Mouse (Mus musculus): ENCODE results near the gene Cacna1i.
A peak's percentile ranks its signal among the peaks of the same experiment; 100 is the strongest.

Gene Cacna1i

DNA sequence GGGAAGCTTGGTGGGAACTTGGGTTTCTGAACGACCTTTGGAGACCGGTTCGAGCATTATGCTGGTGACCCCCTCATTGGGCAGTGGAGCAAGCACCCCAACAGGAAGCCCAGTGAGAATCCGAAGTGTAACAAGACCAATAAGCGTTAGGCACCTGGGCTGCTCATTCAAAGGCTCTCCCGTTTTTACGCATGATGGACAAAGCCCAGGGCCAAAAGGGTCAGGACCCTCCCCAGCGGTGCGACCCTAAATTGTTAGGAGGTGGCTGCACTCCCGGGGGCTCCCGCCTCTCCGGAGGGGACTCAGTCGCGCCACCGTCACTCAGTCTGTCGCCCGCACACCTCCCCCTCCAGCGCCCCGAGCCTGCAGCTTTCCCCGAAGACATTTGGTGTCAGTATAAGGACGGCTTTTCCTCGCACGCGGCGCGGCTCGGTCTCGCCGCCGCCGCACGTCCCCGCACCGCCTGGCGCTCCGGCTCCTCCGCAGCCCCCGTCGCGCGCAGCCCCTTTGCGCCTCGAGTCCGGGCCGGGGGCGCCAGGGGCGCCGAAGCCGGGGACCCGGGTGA, at the start of gene Cacna1i:
Gene Cacna1i (plus strand): TSS at position 388 of the 565 bp plus-strand sequence.
- DNase-seq (ENCODE audit: low spot score in 2 of 2): peak; percentile 46

DNA sequence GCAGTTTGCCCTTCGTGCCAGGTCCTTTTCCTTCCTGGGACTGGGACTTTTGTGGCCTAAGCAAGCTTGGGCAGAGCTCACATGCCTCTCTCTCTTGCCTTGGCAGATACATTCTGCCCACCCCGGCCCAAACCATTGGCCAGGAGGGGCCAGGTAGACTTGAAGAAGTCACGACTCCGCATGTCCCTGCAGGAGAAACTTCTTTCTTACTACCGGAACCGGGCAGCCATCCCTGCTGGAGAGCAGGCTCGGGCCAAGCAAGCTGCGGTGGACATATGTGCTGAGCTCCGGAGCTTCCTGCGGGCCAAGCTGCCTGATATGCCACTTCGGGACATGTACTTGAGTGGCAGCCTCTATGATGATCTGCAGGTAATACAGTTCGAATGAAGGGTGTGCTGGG, 38.9 kb upstream of the Cacna1i start:
- no peak for DNase-seq (ENCODE audit: low spot score in 2 of 2)

DNA sequence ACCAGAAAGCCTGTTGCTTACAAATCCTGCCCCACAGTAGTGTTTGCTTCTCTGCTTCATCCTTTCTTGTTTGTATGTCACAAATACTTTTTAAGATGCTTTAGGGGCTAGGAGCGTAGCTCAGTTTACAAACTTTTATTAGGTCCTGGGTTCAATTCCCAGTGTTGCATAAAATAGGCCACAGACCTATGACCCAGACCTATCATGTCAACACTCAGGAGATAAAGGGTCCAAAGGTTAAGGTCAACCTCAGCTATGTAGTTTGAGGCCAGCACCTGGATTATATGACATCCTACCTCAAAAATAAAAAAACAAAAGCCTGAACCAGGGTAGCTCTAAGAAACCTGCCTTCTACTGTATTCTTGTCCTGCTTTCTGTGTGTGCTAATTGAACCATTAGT, 38.4 kb upstream of the Cacna1i start:
- DNase-seq (ENCODE audit: low spot score in 2 of 2): no peak

DNA sequence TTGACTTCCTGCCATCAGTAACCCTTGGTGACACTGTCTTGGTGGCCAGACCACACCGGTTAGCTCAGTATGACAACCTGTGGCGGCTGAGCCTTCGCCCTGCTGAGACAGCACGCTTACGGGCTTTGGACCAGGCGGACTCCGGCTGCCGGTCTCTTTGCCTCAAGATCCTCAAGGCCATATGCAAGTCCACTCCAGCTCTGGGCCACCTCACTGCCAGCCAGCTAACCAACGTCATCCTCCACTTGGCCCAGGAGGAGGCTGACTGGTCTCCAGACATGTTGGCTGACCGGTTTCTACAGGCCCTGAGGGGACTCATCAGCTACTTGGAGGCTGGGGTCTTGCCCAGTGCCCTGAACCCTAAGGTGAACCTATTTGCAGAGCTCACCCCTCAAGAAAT, 37.4 kb upstream of the Cacna1i start:
- DNase-seq (ENCODE audit: low spot score in 2 of 2): no peak

DNA sequence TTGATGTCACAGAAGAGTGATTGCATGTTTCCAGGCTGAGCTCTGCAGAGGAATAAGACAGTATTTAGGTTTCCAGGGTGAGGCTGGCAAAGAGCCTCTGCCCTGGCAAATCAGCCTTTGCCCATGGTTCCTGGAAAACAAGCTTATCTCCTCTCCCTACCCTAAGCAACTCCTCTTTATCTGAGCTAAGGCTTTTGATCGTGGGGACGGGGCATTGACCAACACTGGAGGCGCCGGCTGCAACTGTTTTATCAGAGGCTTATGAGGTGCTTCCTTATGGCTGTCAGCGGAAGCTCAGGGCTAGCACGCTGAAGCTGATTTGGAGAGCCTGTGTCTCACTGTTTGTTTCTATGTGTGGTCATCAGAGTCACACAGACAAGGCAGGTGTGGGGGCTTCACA, 36.5 kb upstream of the Cacna1i start:
- DNase-seq (ENCODE audit: low spot score in 2 of 2): no peak

DNA sequence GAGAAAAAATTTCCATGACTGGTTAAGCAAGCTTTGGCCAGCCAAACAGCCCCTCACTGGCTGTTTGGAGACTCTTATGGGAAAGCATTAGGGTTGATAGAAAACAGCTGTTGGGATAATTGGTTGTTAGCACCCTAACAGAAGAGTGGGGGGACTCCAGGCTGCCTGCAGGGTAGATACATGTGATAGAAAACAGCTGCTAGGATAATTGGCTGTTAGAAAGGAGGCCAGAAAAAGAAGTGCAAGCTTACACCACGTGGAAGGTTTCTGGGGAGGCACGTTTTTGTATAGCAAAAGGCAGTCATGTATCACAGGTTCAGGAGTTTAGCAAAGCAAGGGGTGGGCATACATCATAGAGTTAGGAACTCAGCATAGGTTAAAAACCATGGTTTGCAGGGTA, 33.5 kb upstream of the Cacna1i start:
- no peak for DNase-seq (ENCODE audit: low spot score in 2 of 2)

DNA sequence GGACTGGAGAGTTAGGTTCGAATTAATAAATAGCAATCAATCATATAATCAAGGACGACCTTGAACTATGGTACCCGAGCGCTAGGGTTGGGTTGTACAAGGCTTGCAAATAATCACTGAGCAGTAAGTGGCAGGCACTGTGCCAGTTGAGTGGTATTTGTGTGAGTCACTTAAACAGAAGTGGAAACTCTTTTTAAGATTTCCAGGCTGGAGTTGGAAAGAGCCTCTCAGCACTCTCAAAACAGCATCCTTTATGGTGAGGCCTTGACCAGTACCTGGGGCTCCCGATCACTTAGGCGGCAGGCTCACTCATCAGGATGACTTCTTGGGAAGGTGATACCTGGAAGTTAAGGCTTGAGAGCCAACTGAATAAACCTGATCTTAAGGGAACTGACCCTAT, 32.8 kb upstream of the Cacna1i start:
- no peak for DNase-seq (ENCODE audit: low spot score in 2 of 2)

DNA sequence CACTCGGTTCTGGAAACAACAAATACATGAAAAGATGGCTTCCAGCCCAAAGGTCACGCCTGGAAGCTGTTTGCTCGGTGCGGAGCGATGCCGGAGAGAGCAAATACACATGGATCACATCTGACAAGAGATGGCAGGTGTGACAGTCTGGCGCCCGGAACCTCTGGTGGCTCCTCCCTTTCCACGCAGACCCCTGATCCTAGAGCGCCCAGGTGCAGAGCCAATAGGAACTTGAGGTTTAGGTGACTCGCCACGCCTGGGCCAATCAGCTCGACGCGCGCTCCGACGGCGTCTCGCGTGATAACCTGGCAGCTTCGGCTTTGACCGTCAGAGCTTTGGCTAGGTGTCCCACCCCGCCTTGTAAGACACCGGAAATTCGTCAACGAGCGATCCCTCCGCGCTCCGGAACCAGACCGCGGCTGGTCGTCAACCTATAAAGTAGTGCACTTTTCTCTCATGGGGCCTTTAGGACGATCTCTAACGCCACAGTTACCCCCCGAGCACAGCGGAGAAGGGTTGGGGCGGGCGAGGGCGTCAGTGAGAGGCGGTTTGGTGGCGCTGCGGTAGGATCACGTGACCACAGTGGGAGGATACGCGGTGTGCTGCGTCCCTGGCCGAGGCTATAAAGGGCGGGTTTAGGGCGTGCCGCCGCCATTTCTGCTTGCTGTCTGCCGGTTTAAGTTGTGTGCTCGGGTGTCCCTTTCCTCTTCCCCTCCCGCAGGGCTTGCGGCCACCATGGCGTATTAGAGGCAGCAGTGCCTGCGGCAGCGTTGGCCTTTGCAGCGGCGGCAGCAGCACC, 32.0 kb upstream of the Cacna1i start, which contains the start of gene Atf4:
Gene Atf4 (plus strand): TSS at position 338 of the 799 bp plus-strand sequence.
- DNase-seq (ENCODE audit: low spot score in 2 of 2): peak; percentile 91 to 96

DNA sequence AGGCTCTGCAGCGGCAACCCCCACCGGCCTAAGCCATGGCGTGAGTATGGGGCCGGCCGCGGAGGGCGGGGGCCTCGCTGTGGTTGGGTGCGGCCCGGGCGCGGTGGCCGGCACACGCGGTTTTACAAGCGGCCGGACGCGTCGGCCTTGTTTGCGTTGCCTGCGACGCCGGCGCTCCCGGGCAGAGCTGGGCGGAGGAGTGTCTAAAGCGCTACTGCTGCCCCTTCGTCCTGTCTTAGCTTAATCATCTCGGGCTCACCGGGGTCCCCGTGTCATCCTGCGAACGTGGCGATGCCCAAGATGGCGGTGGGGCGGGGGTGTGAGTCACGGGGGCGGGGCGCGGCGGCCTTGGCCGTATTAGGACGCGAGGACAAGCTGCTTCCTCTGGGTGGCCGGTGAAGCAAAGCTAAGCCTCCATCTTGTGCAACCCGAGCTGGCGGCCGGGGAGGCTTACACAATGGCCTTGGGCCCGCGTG, 31.4 kb upstream of the Cacna1i start:
- peak; percentile 63 to 82 for DNase-seq (ENCODE audit: low spot score in 2 of 2)

DNA sequence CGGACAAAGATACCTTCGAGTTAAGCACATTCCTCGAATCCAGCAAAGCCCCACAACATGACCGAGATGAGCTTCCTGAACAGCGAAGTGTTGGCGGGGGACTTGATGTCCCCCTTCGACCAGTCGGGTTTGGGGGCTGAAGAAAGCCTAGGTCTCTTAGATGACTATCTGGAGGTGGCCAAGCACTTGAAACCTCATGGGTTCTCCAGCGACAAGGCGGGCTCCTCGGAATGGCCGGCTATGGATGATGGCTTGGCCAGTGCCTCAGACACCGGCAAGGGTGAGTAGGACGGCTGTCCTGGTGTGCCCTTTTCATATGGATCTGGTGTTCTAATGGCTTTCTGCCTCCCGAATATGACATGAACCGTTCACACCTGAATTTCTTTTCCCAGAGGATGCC, 30.8 kb upstream of the Cacna1i start:
- DNase-seq (ENCODE audit: low spot score in 2 of 2): peak in 1 of 2 experiments; percentile 25

DNA sequence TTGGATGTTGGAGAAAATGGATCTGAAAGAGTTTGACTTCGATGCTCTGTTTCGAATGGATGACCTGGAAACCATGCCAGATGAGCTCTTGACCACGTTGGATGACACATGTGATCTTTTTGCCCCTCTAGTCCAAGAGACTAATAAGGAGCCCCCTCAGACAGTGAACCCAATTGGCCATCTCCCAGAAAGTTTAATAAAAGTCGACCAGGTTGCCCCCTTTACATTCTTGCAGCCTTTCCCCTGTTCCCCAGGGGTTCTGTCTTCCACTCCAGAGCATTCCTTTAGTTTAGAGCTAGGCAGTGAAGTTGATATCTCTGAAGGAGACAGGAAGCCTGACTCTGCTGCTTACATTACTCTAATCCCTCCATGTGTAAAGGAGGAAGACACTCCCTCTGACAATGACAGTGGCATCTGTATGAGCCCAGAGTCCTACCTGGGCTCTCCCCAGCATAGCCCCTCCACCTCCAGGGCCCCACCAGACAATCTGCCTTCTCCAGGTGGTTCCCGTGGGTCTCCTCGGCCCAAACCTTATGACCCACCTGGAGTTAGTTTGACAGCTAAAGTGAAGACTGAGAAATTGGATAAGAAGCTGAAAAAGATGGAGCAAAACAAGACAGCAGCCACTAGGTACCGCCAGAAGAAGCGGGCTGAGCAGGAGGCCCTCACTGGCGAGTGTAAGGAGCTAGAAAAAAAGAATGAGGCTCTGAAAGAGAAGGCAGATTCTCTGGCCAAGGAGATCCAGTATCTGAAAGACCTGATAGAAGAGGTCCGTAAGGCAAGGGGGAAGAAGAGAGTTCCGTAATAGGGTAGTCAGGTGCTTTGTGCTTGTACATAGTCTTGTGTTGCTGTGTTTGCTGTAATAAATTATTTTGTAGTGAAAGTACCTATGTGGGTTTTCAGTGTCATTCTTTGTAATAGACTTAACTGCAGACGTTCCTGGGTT, 30.1 kb upstream of the Cacna1i start:
- no peak for DNase-seq (ENCODE audit: low spot score in 2 of 2)

DNA sequence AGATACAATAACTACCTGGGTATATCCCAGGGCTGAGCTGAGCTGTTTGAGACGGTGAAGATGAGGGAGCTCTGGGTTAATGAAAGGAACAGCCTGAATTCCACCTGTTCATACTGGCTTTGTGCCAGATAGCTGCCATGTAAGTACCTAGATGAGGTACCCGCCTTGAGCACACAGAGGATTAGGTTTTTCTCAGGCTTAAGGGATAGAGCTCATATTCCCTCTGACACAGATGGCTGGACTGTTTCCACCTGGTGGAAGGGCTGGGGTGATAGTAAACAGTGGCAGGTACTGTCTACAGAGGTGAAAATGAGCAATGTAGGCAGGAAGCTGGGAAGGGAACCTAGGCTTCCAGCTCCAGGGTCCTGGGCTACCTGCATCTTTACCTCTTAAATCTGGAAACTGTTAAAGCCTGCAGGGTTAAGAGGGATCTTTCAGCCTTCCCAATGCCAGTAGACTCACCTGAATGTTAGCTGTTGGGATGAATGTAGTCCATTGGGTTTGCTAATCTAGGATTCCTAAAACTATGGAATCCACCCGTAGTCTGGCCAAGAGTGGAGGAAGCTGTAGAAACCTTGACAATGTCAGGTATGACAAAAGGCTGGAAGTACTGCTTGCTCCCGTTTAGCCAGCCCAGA, 29.3 kb upstream of the Cacna1i start:
- DNase-seq (ENCODE audit: low spot score in 2 of 2): peak in 1 of 2 experiments; percentile 22

DNA sequence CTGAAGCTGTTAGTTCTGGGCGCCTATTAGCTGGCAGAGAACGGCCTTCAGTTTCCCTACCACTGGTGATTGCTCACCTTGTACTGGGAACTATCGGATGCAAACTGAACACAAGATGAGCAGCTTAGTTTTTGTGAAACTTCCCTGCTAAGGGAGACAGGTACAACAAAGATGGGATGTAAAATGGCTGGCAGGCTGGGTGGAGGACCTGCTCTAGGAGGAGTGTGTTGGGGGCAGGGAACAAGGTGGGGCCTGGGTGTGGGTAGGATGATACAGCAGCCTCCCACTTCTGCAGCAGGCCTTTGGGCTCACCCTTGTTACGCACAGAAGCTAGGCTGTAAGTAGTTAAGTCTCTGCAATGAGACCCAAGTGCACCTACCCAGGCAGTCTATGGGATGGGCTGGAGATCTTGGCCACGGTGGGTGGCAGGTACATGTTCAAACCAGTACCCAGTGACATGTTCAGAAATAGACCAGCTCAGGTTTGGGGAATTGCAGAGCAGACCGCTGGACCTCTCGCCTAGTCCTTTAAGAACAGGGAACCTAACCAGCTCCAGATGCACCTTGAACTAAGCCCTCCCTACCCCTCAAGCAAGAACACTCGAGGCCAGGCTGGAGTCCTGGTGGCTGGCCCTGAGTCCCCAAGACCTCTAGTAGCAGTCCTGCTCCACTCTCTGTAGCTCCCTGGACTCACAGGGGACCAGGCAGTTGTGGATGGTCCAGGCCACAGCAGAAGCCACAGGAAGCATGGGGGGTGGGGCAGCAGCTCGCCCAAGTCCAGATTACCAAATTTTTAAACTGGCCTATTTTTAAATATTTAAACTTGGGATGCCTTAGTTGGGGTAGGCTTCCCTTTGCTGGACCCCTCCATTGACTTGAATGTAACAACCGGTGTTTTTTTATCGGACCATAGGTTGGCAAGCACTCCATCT, 28.5 kb upstream of the Cacna1i start:
- DNase-seq (ENCODE audit: low spot score in 2 of 2): no peak

DNA sequence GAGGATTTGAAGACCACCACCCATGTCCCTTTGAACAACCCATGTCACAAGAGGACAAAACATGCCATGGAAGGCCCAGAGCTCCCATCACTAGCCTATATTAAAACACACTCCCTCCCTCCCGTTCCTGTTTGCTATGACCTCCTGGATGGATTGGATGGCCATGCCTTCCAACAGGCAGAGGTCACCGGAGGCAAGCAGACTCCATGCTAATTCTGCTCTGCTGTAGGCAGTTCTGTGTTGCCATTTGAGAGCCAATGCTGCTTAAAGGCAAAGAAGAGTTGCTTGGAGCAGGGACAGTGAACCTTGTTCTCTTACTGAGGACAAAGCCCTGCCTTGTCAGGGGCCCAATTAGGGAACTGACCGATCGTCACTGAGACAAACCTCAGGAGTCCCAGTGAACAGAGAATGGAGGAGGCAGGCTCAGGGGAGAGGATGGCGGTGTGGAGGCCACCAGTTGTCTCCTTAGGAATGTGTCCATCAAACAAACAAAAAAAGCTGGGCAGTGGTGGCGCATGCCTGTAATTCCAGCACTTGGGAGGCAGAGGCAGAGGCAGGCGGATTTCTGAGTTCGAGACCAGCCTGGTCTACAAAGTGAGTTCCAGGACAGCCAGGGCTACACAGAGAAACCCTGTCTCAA, 27.5 kb upstream of the Cacna1i start:
- no peak for DNase-seq (ENCODE audit: low spot score in 2 of 2)

DNA sequence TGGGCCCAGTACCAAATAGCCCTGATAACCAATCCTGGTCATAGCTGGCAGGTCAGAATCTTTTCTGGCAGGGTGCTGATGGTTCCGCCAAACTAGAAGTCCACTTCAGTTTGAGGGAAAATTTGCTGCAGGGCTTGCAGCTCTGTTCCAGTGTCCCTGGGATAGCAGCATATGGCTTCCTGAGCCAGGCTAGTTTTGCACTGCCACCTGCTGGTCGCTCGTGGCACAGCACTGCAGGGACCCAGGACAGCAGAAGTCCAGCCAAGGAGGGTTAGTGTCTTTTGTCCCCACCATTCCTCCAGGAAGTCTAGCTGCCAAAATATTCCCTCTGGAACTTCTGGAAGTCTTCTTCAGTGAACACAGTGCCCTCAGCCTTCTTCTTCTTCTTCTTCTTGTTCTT, 26.4 kb upstream of the Cacna1i start:
- peak; percentile 77 to 90 for DNase-seq (ENCODE audit: low spot score in 2 of 2)

DNA sequence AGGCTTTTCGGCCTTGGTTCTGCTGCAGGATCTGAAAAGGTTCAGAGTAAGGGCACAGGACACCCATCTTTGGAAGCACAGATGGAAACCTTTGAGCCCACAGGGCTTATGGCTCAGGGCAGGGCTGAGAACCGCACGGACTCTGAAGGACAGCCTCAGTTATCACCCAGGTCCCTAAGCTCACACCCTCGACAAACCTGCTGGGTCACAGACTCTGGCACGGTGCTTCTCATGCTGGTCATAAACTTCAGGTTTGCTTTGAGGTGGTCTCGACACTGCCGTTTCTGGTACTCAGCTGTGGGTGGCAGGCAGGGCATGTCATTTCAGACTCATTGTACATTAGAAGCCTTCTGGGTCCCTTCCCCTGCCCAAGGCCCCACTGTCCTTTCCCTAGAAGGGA, 25.9 kb upstream of the Cacna1i start:
- no peak for DNase-seq (ENCODE audit: low spot score in 2 of 2)

DNA sequence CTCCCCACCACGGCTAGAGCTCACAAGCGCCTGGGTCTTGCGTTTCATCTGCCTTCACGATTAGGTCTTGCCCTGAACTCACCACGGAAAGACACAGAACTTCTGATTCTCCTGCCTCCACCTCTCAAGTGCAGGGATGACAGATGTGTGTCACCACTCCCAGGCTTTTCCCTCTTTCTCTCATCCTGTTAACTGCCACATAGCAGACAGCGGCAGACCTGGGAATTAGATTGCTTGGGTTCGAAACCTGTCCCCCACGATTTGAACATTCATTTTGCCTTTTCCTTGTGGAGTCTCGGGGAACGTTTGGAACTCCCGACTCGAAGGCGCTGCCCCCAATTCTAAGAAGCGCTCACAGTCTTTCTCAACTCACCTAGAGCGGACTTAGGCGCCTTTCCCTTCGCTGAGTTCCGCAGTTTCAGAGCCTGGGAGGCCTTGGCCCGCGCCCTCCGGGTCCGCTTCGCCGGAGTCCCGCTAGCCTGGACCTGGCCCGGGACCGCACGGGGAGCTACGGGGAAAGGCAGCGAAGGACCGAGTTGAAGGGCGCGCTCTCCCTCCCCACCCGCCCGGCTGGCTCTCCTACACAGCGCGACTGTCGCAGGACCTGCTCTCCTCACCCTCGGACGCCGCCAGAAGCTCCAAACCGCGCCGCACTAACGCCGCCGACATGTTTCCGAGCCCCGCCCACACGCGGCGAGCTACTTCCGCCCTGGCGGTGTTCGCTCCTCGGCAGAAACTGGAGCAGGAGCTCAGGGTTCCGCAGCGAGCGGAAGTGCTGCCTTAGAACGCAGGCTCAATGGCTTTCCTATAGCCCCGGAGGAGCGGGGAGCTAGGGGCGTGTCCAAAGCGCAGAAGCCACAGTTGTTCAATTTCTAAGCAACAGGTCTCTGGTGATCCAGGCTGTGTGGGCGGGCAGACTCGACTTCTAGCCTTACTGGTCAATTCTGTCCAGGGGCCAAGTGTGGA, 23.1 kb upstream of the Cacna1i start, which contains the start of gene Rps19bp1:
Gene Rps19bp1 (minus strand): TSS at position 706 of the 966 bp plus-strand sequence.
- peak; percentile 82 to 86 for DNase-seq (ENCODE audit: low spot score in 2 of 2)

DNA sequence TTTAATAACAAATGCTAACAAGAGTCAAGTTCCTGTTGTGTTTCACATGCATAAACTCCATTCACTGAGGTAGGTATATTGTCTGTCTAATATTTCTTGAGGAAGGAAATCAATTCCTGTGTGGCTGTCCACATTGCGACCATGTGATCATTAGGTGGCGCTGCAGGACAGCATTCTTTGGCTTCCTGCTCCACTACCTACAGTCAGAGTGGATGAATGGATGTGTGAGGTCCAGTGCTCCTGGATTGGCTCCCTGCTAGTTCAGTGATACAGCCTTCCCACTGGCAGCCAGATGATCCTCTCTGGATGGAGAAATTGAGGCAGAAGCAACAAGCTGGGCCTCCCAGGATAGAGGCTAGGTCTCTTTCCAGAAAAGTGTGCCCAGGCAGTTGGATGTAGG, 20.8 kb upstream of the Cacna1i start:
- peak in 1 of 2 experiments; percentile 83 for DNase-seq (ENCODE audit: low spot score in 2 of 2)
